Mouse (Mus musculus): ENCODE data around the gene Kcna6. TPM values are rescaled to one million over a fixed set of nuclear protein-coding genes. Genes with fewer than 3 reads are reported as not detected.

Gene Kcna6
- 10 to 100 TPM; 53.2 to 59.6 TPM for total RNA-seq (2021)
- long read RNA-seq, full-length matches to known transcripts: 23 of 30 reads
- long read RNA-seq, partial matches to known transcripts: 0 of 30 reads
- long read RNA-seq, other reads (novel, unspliced or antisense): 7 of 30 reads

DNA sequence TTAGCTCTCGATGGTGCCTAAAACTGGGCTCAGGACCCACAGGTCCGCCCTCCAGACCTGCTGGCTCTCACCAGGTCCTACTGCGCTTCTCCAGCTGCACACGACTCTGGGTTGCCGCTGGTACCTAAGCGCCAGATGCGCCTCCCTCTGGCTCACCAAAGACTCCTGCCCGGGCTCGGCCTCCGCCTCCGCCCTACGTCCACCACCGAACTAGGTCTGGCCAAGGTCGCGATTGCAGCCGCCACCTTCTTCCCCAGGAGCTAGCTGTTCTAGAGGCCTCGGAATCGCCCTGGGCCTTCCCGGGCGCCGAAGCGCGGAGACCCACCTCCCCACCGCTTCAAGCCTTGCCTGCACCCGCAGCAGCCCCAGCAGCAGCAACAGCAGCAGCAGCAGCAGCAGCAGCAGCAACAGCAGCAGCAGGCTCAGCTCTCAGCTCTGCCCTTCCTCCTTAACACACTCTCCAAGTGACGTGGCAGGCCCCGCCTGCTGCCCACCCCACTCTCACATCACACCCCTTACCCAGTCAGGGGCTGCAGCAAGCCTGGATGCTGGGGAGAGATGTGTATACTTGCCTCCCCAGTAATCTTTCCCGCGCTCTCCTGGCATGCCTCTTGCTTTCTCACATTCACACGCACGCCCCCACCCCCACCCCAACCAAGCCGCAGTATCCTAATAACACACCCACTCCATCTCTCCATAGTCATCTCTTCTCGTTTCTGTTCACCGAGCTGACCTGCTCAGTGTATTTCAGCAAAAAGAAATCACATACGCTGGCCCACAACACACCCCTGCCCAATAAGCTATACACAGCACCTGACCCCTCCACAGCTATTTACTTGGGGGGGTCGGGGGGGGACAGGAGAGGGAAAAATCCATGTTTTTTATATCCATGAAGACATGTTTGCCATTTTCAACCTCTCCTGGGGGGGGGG lies at the start of gene Kcna6:
Gene Kcna6, minus strand, starts transcription at position 464 of the 932 bp plus-strand sequence.
- peak; percentile 54 to 66 for DNase-seq (ENCODE audit: low spot score in 2 of 2)

DNA sequence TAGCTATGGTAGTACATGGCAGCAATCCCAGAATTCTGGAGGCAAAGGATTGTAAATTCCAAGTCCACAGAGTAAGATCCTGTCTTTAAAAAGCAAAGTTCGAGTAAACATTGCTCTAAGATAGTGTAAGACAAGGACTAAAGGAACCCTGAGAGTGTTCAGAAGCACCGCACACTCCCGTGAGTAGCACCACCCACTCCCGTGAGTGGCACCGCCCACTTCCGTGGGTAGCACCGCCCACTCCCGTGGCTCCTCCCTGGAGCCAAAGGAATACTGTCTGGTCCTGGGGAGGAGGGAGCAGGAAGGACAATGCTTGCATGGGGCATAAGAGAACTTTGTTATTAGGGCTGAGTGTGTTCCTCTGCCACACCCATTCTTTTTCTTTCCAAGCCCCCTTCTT lies 48.4 kb upstream of the Kcna6 start:
- no peak for DNase-seq (ENCODE audit: low spot score in 2 of 2)

DNA sequence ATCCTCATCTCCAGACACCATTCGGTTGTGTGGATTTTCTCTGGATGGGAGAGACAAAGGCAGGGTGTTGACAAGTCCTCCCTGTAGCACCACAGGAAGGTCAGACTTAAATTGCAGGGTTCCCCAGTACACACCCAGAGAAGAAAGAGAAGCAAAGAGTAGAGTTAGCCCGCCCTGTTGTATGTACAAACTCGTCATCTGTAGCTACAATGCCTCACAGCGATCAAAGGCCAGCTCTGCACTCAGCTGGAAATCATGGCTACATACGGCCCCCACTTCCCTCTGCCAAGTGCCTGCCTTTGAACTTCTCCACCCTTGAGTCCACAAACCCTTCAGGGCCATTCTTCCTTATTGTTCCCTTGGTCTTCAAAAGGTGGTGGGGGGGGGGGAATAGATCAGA lies 43.7 kb upstream of the Kcna6 start:
- DNase-seq (ENCODE audit: low spot score in 2 of 2): no peak

DNA sequence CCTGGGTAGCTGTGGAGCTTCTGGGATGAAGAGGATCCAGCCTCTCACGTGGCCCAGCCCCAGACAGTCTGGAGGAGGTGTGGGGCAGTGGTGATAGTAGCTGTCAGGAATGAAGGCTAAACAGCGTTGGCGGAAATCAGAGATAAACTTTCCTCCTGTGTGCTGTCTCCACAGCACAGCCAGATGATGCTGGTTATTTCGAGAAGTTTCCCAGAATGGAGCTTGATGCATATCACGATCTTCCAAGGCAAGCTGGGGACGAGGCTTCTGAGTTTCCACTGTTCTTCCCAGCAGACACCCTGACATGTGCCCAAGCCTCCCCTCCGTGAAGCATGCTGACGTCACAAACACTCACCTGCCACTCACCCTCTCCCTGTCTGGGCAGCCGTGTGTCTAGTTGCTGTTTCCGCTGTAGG lies 43.2 kb upstream of the Kcna6 start:
- DNase-seq (ENCODE audit: low spot score in 2 of 2): no peak

DNA sequence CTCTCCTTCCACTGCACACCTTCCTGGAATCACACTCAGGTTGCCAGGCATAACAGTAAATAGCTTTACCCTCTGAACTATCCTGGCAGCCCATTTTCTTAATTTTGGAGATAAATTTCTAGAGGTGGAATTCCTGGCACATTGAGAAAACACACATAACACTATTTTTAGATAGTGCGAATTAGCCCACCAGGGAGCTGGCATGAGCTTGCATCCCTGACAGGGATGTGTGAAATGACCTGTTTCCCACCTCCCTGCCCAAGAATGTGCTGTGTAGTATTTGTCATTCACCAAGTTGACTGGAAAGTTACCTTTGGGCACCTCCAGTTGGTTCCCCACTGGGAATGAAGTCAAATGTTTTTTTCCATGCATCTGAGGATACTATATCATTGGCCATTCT lies 42.6 kb upstream of the Kcna6 start:
- no peak for DNase-seq (ENCODE audit: low spot score in 2 of 2)

DNA sequence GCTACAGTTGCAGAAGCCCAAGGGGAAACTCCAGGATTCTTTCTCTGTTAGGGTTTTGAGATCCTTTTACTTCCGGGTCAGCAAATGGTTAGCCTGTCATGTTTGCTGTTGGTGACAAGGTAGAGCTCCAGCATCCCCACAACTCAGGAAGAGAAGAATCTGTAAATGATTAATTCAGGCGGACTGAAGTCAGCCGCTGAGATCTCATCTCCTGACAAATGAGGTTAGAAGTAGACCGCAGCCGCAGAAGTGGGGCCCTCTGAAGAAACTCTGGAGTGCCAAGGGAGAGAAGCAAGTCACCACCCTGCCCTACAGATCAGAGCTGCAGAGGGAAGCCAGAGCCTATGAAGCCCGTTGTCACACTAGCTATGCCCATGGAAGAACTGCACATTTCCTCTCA lies 37.4 kb upstream of the Kcna6 start:
- no peak for DNase-seq (ENCODE audit: low spot score in 2 of 2)

DNA sequence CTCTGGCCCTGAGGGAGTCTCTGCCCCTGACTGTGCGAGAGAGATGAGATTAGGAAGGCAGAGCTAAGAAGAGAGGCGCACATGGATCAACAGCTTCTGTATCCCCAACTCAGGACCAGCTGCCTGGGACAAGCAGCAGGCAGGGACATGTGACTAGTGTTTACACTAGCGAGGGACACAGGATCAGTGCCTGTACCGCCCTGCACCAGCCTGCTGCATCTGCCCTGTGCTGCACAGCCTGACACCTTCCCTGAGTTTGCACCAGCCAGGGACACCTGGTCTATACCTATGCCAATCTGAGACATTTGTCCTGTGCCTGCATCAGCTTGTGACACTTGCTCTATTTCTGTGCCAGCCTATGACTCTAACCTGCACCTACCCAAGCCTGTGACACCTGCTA lies 33.4 kb upstream of the Kcna6 start:
- no peak for DNase-seq (ENCODE audit: low spot score in 2 of 2)

DNA sequence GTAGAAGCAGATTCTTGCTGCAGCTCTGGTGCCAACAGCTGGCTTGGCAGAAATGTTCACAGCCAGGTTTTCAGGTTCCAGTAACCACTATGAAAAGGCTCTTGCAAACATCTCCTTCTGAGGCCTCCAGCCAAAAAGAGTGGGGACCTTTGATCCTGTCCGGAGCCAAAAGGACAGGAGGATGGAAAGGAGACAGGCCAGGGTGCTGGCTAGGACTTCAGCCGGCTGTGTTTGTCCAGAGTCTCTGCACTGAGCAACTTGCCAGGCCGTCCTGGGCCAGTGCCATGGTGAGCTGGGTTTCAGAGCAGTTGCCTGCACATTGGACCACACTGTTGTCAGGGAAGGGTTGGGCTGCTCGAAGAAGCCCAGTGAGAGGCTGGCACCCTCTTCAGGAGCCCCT lies 31.9 kb upstream of the Kcna6 start:
- peak; percentile 75 to 83 for DNase-seq (ENCODE audit: low spot score in 2 of 2)

DNA sequence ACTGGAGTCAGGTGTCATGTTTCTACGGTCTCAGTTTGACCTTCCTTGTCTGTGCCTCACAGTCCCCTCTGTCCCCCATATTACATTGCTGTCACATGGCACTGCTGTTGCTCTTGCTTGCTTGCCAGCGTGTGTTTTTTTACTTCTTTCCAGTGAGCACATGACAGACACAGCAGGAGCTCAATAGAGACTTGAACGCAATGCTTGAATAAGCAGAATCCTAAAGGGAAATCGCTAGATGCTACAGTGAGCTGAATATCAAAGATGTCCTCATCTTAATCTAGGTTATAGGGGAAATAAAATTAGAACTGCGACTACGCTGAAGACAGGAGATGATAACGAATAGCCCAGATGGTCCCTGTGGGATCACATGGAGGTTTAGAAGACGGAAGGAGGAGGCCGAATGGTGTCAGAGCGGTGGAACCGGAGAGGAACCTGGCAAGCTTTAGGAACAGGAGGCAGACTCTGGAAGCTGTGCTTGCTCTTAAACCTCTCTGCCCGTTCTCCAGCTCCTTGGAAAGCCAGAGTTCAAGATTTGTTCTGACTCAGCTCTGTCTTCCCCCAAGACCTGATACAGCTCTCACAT lies 29.8 kb upstream of the Kcna6 start:
- no peak for DNase-seq (ENCODE audit: low spot score in 2 of 2)

DNA sequence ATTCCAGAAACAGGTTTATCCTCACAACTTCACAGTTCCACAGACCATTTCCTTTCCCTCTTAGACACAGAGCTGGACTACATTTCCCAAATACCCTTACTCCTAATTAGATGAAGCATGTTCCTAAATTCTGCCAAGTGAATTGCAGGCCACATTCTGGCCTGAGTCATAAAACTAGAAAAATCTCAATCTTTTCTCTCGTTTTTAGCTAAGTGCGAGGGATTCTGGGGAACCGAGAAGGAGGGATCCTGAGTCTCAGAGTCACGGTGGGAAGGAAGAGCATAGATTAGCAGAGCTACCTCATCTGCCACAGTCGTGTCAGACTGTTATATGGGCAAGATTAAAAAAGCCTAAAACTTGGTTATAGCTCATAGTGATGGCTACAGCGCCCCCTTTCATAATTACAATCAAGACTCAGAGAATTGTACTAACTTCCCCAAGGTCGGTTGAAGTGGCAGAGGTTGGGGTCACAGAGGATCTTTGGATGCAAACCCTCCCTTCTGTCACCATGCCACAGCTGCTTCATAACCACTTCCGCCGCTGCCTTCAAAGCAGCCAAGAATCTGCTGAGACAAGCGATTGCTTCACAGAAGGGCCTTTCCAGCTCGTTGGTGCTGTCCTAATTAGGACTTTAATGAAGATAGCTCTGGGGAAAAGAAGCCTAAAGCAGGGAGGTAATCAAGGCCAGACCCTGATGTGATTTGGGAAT lies 28.6 kb upstream of the Kcna6 start:
- DNase-seq (ENCODE audit: low spot score in 2 of 2): peak in 1 of 2 experiments; percentile 36

DNA sequence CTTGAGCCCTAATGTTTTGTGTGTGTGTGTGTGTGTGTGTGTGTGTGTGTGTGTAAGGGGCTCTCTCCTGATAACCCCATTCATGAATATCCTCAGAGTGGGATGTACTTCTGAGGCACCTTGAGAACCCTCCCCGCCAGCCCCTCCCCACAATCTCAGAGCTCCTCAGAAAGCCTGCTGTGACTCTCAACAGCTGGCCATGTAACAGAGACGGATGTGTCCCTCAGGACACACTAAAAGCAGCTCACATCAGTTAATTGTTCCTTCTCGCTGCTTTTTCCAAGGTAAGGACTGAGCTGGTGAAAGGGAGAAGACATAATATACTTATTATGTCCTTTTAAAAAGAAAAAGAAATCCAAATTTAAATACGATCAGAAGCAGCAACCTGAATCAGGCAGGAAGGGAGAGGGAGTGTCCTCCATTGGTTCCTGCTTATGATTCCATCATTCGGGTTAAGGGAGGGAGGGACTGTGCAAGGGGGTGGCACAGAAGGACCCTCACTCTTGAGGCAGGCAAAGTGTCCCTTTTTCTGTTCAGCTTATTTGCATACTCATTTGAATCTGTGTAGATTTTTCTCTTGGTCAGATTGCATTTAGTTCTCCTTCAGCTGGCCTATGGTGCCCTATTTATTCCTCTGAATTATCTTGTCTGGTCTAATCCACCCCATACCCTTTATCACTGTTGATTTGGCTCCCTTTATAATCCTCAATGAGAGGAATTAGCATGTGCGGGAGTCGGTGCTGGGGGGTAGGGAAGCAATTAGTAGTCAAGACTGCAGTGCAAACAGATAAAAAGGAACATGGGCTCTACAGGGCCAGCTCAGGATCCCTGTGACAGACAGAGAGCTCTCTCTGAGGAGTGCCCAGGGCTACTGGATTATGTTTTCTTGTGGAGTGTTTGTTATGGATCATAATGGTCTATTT lies 27.4 kb upstream of the Kcna6 start:
- DNase-seq (ENCODE audit: low spot score in 2 of 2): no peak

DNA sequence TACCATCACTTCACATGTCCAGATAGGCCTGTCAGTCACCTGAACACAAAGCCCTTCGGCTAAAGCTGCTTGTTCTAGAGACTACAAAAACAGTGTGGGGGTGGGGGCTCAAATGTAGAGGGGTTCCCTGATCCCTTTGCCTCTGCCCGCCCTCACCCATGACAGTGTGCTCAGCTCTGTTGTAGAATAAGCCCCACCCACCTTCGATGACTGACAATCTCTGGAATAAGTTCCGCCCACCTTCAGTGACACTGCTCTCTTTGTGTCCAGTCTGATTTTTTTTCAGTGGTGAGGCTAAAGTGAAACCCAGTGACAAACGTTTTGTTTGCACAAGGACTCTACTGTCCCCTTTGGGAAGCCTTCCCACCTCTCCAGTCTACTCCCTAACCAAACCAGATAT lies 26.1 kb upstream of the Kcna6 start:
- DNase-seq (ENCODE audit: low spot score in 2 of 2): peak in 1 of 2 experiments; percentile 30

DNA sequence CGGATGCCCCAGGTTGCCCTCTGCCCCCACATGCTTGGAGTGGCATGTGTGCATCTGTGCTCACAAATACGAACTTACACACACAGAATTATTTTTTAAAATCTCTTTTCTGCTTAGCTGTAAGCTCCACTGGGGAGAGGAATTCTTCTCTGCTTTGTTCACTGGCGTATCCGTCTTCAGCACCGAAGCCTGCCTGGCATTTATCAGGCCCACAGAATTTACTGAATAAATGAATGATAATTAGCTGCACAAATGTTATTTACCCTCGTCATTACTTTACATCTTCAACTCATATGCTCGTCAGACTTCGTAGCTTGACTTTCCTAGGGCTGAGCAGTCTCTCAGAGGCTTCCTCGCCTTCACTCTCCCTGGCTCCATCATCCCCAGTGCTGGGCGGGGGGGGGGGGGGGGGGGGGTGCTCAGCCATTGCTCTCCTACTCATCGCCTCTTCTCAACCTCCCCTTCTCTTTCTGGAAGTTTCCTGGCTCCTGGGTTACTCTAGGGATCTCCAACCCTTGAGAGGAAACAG lies 24.2 kb upstream of the Kcna6 start:
- DNase-seq (ENCODE audit: low spot score in 2 of 2): no peak

DNA sequence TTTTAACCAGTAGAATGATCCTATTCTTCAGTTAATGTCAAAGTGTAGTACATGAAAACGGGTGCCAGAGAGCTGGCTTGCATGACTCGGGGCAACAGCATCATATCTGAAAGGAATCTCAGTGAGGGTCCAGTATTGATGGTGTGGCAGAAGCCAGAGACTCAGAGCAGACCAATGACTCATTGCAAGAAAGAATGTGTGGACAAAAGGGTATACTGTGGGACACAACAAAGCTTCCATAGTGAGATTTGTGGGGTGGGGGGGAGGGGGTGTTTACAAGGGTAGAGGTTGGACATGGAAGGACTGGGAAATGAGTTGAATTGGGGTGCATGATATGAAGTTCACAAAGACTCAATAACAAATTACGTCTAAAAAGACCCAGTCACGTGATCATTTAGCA lies 20.9 kb upstream of the Kcna6 start:
- no peak for DNase-seq (ENCODE audit: low spot score in 2 of 2)

DNA sequence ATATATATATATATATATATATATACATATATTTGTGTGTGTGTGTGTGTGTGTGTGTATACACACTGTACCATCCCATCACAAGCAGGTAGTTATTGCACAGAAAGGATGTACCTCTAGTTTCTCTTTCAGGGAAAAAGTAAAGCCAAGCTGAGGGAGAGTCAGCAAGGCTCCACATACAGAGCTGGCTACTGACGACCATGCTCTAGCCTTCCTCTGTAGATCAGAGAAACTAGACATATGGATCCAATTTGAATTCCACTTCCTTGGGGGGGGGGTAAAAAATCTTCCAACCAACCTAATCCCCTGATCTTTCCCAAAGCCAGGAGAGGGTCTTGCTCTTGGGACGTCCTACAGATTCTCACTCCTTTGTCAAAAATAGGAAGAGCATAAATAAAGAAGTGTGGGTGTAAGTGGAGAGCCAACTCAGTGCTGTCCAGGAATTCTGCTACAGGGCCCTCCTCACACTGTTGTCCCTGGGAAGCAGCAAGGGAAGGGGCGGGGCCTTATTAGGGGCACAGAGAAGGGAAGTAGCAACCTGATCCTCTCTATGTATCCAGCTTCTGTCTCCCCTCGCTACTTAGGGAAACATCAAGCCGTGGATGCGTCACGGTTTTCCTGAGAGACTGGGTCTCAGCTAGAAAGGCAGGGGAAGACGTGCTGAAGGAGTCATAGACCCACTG lies 15.4 kb upstream of the Kcna6 start:
- DNase-seq (ENCODE audit: low spot score in 2 of 2): no peak

DNA sequence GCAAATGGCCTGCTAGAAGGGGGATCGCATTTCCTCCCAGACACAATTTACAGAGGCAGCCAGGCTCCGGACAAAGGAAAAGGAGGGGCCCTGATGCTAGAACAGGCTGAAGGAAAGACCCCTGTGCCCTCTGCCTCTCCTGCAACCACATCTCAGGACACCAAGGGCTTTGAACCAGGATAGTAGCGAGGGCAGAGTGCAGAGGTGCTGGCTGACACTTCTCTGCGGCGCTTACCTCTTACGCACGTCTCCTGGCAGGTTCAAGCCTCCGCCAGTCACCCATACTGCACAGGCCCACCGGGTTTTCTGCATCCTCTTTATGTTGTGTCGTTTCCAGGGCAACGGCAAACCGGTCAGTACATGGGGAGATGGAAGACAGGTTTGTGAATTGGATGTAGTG lies 12.0 kb upstream of the Kcna6 start:
- no peak for DNase-seq (ENCODE audit: low spot score in 2 of 2)

DNA sequence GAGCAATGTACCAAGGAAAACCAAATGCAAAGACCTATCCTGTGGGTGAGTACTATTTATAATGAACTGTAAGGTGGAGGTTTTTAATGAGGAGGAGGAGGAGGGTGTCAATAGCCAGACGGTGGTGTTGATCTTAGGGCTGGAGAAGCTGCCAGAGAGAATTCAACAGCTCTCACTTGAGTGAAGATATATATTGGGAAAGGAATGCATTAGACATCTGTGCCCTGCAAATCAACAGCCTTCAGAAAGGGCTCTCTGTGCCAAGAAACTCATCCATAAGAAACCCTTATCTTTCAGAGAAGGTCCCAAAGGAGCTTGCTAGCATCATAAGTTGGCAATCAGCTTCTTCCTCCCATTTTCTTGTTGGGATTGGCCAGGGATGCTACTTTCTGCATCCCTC lies 5.4 kb upstream of the Kcna6 start:
- no peak for DNase-seq (ENCODE audit: low spot score in 2 of 2)

DNA sequence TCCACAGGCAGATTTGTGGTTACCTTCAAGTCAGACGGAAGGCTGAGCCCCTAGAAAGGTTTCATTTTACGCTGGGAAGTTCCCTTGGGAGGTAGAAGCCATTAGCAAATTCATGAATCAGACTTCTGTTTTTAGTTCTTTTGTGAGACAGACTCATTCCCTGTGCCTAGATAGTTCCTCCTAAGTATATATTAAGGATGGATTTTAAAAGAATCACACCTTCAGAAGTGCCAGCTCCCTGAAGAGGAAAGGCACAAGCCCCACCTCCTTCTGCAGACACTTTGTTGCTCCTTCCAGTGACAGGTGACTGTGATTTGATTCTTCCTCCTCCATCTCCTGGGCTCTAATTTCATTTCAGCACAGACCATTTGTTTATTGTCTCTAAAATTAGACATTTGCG lies 2.1 kb upstream of the Kcna6 start:
- no peak for DNase-seq (ENCODE audit: low spot score in 2 of 2)

DNA sequence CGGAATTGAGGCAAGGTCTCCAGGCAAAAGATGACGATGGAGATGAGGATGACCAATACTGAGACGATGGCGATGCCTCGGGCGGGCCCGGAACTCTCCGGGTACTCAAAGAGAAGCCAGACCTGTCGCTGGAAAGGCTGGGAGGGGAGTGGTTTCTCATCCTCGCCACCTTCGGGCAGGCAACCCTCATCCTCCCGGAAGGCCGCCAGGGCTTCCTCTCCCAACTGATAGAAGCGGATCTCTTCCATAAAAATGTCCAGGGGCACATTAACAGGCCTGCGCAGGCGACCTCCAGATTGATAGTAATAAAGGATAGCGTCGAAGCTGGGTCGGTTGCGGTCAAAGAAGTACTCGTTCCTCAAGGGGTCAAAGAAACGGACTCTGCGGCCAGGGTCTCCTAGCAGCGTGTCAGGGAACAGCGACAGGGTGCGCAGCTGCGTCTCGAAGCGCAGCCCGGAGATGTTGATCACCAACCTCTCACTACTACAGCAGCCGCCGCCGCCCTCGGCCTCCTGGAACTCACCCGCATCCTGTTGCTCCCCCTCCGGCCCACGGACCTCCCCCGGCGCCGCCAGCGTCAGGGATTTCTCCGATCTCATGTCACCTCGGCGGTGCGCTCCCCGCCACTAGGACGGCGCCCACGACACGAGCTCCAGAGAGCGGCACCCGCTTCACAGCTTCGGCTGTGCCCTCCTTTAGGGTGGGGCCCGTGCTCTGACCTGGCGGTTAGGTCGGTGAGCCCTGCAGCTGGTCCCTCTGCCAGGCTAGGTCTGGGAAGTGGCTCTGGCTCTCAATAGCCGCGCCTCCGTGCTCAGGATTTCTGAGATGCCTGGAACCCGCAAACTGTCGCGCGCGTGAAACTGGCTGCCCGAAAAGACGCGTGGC lies 906 bp downstream of the Kcna6 start:
- peak; percentile 48 to 64 for DNase-seq (ENCODE audit: low spot score in 2 of 2)

Measured in layer of hippocampus, postnatal 10 days (tissue).